Mouse (Mus musculus): ENCODE data around the gene Reps2.

GRCm38 (mm10) chrX:162635159-162635558 lies 8.3 kb downstream of the Reps2 start:
- TF ChIP-seq CTCF (IDR thresholded peaks at IDR 0.05; ENCODE audit: insufficient read depth, low read depth, low read length) (no peak), POLR2A (IDR thresholded peaks at IDR 0.05; ENCODE audit: insufficient read depth, low read depth, low read length) (no peak)
